Mouse (Mus musculus) midbrain, embryonic 14.5 days (tissue): ENCODE results near the gene Cep63. TPM values are rescaled to one million over a fixed set of nuclear protein-coding genes. Genes with fewer than 3 reads are reported as not detected.

Experiments used
- ATAC-seq: fragments of 200-750 bp; cut with Nextera tagmentation; 2 replicates; pipeline ENCODE4 v1.8.0; 2017; ENCODE audit warnings: moderate number of reproducible peaks, moderate library complexity; ENCODE audit not compliant: low FRiP score, low TSS enrichment
- DNase-seq: peaks from one replicate; pipeline ENCODE4 v3.0.0-alpha.2; 2015
- H3K27ac ChIP-seq: fragments of 300-500 bp; sonication (generic); replicated peaks from 2 replicates; pipeline ENCODE4 v1.5.1; 2014; ENCODE audit warnings: mild to moderate bottlenecking, low read depth, low read length, moderate library complexity
- H3K27me3 ChIP-seq: fragments of 300-500 bp; sonication (generic); 2 replicates; pipeline ENCODE4 v1.6.1; 2014; ENCODE audit warnings: low read length, control low read depth, mixed read lengths; ENCODE audit not compliant: control insufficient read depth, insufficient read depth
- H3K36me3 ChIP-seq: fragments of 300-500 bp; sonication (generic); 2 replicates; pipeline ENCODE4 v1.6.1; 2014; ENCODE audit warnings: low read length, control low read depth; ENCODE audit not compliant: control insufficient read depth, insufficient read depth
- H3K4me1 ChIP-seq: fragments of 300-500 bp; sonication (generic); 2 replicates; pipeline ENCODE4 v1.6.1; 2014; ENCODE audit warnings: mild to moderate bottlenecking, antibody characterized with exemption, low read length, control low read depth; ENCODE audit not compliant: control insufficient read depth, insufficient read depth
- H3K4me2 ChIP-seq: fragments of 300-500 bp; sonication (generic); 2 replicates; pipeline ENCODE4 v1.6.1; 2014; ENCODE audit warnings: mild to moderate bottlenecking, low read length, moderate library complexity
- H3K4me3 ChIP-seq: fragments of 300-500 bp; sonication (generic); replicated peaks from 2 replicates; pipeline ENCODE4 v1.5.1; 2014; ENCODE audit warnings: low read depth, low read length
- H3K9ac ChIP-seq: fragments of 300-500 bp; sonication (generic); replicated peaks from 2 replicates; pipeline ENCODE4 v1.6.1; 2014; ENCODE audit warnings: mild to moderate bottlenecking, low read length, moderate library complexity
- H3K9me3 ChIP-seq: fragments of 300-500 bp; sonication (generic); 2 replicates; pipeline ENCODE4 v1.6.1; 2016; ENCODE audit warnings: low read length, control low read depth, mixed read lengths; ENCODE audit not compliant: control insufficient read depth
- WGBS: fragments of 180-500 bp; shearing (Covaris S2); extraction: QIAGEN DNeasy Blood & Tissue Kit; methylation state at CpG from one replicate; pipeline ENCODE4 v1.1.7; 2014; 5-methylcytosine and 5-hydroxymethylcytosine counted together
- polyA plus RNA-seq: library from polyadenylated mRNA; unstranded; fragments of >200 nt; fragmentation: Nextera tagmentation; extraction: Ambion mirVana; gene quantifications from 2 replicates; pipeline ENCODE4 v1.2.1, GENCODE M21; 2014

The Cep63 gene
- 32.7 and 44.4 TPM in 2 replicates for polyA plus RNA-seq

- Histone ChIP-seq H3K4me1 (peaks cover 6% of the 10 kb centered on the region), H3K4me2 (peak within 1 kb of the TSS; percentile 76), H3K27me3 (no peaks in the 10 kb centered on the region), H3K9me3 (no peaks in the 10 kb centered on the region), H3K4me3 (peak within 1 kb of the TSS; percentile 93), H3K36me3 (0 out of 2 replicates have a peak, but pooled peaks cover 11% of the 10 kb centered on the region), H3K9ac (peak within 1 kb of the TSS; percentile 96), H3K27ac (peak within 1 kb of the TSS; percentile 97)
- DNase-seq (peak; percentile 99), ATAC-seq (peak; percentile 95)
- WGBS: under 1% methylated on average over 84 of the region's 84 CpGs
These were observed at the start of gene Cep63, which contains the start of gene Anapc13 for GRCm38 (mm10) chr9:102625983-102626838. TSS of gene Cep63 (minus strand) at chr9:102626534. TSS of gene Anapc13 (plus strand) at chr9:102626296.

- Histone ChIP-seq H3K27ac (no peak overlapping the region), H3K4me2 (no peak overlapping the region), H3K9ac (no peak overlapping the region), H3K4me1 (no peaks in the 10 kb centered on the region; the same call in 1 of the 2 replicates), H3K9me3 (no peaks in the 10 kb centered on the region), H3K36me3 (no peaks in the 10 kb centered on the region), H3K27me3 (no peaks in the 10 kb centered on the region), H3K4me3 (no peak overlapping the region)
- ATAC-seq (no peak), DNase-seq (no peak)
- WGBS: 76% methylated on average over 5 of the region's 5 CpGs
These were observed 49.6 kb upstream of the Cep63 start for GRCm38 (mm10) chr9:102675922-102676321.

DNA sequence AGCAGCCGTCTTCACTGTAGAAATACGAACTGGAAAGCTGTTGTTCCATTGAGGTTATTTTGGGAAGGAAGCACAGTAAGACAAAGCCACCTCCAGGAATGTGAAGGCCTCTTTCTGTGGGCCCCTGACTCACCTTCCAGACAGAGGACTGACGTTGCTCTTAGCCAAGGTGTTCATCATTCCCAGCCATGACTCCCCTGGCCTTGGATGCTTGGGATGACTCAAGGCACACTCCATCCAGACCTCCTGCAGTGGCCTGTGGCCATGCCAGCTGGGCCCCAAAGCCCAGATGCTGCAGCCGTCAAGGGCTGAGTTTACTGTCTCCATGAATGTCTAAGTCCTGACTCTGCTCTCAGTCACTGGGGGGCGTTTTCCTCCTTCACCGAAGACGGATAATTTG is 47.0 kb upstream of the Cep63 start:
- Histone ChIP-seq H3K36me3 (no peaks in the 10 kb centered on the region), H3K4me1 (no peaks in the 10 kb centered on the region; the same call in 1 of the 2 replicates), H3K9me3 (no peaks in the 10 kb centered on the region), H3K27me3 (no peaks in the 10 kb centered on the region), H3K9ac (no peak overlapping the region), H3K4me3 (no peak overlapping the region), H3K4me2 (no peak overlapping the region), H3K27ac (no peak overlapping the region)
- ATAC-seq (no peak), DNase-seq (no peak)
- WGBS: 83% methylated on average over 7 of the region's 7 CpGs

DNA sequence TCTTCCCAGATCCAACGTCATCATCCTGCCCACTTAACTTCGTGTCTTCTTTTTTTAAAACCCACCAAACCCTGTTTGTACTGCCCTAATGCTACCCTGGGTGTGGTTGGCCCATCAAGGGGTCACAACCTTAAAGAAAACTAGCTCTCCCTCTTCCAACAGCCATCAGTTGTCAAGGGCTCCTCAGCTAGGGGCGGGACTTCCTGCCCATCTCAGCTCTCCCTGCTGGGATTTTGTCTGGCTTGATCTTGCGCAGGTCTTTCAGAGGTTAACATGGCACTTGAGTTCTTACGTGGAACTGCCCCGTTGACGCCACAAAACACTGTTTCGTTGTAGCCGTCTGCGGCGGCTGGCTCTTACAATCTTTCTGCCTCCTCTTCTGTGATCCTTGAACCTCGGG is 42.6 kb upstream of the Cep63 start:
- H3K27ac ChIP-seq: no peak overlapping the region
- H3K27me3 ChIP-seq: no peaks in the 10 kb centered on the region
- ATAC-seq (no peak), DNase-seq (no peak)
- H3K4me1 ChIP-seq: no peaks in the 10 kb centered on the region; the same call in 1 of the 2 replicates
- no peak overlapping the region for H3K9ac ChIP-seq
- no peaks in the 10 kb centered on the region for H3K9me3 ChIP-seq
- WGBS: 87% methylated on average over 12 of the region's 12 CpGs
- no peak overlapping the region for H3K4me2 ChIP-seq
- H3K4me3 ChIP-seq: no peak overlapping the region
- H3K36me3 ChIP-seq: no peaks in the 10 kb centered on the region

- no peak overlapping the region for H3K4me2 ChIP-seq
- H3K36me3 ChIP-seq: no peaks in the 10 kb centered on the region
- DNase-seq: no peak
- H3K27me3 ChIP-seq: no peaks in the 10 kb centered on the region
- no peak overlapping the region for H3K9ac ChIP-seq
- no peak overlapping the region for H3K27ac ChIP-seq
- H3K4me3 ChIP-seq: no peak overlapping the region
- ATAC-seq: no peak
- 41% methylated on average over 6 of the region's 6 CpGs for WGBS
- no peaks in the 10 kb centered on the region for H3K9me3 ChIP-seq
- no peaks in the 10 kb centered on the region; the same call in 1 of the 2 replicates for H3K4me1 ChIP-seq
These were observed 41.8 kb upstream of the Cep63 start for GRCm38 (mm10) chr9:102668115-102668514.

DNA sequence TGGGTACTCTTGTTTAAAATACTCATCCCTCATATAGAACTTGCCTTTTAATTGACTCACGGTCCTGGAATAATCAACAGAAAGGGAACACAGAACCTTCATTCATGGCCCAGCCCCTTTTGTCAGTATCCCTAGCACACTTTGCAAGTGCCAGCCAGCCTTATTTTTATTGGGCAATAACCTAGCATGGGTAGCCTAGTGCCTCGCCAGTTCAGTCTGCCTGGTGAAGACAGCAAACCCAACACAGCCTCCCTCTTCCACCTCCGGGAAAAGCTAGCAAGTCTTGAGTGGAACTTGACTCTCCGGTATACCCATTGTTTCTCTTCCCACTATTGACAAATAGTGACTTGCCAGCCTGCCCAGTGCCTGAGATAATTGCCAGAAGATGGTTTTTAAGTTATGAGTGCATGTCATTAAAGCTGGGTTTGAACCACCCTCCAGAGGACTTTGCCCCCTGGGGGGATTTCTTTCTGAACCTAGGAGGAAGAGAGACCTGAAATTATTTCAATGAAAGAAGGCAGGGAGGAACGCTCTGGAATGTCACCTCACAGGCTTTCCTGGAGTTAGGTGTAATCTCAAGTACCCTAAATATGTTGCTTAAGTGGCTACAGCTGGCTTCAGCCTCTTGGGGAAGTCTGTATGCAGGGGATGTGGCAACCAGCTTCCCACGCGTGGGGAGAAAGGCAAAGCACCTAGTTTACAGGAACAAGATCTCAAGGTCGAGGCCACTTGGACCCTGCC is 30.2 kb upstream of the Cep63 start:
- DNase-seq: no peak
- H3K4me1 ChIP-seq: peaks cover under 1% of the 10 kb centered on the region; the same call in 1 of the 2 replicates
- H3K27me3 ChIP-seq: no peaks in the 10 kb centered on the region
- no peak for ATAC-seq
- no peak overlapping the region for H3K4me3 ChIP-seq
- H3K27ac ChIP-seq: no peak overlapping the region
- no peak overlapping the region for H3K4me2 ChIP-seq
- no peaks in the 10 kb centered on the region for H3K36me3 ChIP-seq
- H3K9ac ChIP-seq: no peak overlapping the region
- WGBS: 85% methylated on average over 8 of the region's 8 CpGs
- H3K9me3 ChIP-seq: no peaks in the 10 kb centered on the region

DNA sequence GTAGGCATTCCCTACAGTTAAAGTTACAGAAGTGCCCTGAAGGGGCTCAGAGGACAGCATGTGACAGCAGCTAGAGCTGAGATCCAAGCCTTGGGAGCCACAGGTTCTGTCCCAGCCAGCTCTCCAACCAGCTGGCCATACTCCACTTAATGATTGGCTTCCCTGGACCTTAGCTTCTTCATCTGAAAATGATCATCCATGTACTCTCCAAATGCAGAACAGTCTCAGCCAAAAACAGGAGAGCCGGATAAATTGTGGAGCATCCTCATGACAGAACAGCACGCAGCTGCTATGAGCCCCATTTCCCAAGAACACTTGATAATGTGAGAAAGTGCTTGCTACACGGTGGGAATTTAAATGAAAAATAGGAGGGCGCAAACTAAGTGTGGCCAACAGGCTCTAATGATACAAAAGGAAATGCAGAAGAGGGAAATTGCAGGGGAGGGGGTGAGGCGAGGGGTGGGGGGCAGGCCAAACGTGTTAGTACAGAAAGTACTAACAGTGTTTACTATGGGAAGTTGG is 24.9 kb upstream of the Cep63 start:
- WGBS: 69% methylated on average over 6 of the region's 6 CpGs
- Histone ChIP-seq H3K9ac (no peak overlapping the region), H3K4me2 (no peak overlapping the region), H3K27ac (no peak overlapping the region), H3K4me1 (peaks cover 22% of the 10 kb centered on the region), H3K4me3 (no peak overlapping the region), H3K36me3 (no peaks in the 10 kb centered on the region), H3K9me3 (no peaks in the 10 kb centered on the region), H3K27me3 (no peaks in the 10 kb centered on the region)
- ATAC-seq (no peak), DNase-seq (no peak)

DNA sequence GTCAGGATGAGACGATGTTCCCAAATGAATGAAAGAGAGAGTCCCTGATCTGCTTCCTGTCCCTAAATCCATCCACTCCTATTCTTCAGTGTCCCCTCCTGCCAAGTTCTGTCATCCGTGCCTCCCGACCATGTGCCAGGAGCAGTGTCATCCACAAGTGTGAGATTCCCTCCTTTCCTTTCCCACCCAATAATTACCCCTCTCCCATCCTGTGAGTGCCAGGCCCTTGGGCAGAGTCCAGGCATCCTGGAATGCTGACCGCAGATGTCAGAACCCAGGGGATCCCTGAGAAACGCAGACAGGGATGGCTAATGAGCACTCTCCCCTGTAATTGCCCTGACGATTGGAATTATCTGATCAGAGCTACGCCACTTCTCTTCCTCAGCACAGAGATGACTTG is 24.3 kb upstream of the Cep63 start:
- Histone ChIP-seq H3K36me3 (no peaks in the 10 kb centered on the region), H3K4me2 (no peak overlapping the region), H3K9ac (no peak overlapping the region), H3K4me1 (peaks cover 22% of the 10 kb centered on the region), H3K4me3 (no peak overlapping the region), H3K27me3 (no peaks in the 10 kb centered on the region), H3K9me3 (no peaks in the 10 kb centered on the region), H3K27ac (peak overlapping the region; percentile 63)
- WGBS: 29% methylated on average over 7 of the region's 7 CpGs
- DNase-seq: peak; percentile 31
- peak; percentile 46; the same call in 1 of the 2 replicates for ATAC-seq
